Mouse (Mus musculus) adipocyte (in vitro differentiated cells): Measurements from ENCODE around the gene Mroh2a.

ENCODE experiments used
- DNase-seq: peaks from one replicate; pipeline ENCODE4 v3.0.0-alpha.2; 2016; ENCODE audit warnings: low spot score

Mroh2a gene

DNA sequence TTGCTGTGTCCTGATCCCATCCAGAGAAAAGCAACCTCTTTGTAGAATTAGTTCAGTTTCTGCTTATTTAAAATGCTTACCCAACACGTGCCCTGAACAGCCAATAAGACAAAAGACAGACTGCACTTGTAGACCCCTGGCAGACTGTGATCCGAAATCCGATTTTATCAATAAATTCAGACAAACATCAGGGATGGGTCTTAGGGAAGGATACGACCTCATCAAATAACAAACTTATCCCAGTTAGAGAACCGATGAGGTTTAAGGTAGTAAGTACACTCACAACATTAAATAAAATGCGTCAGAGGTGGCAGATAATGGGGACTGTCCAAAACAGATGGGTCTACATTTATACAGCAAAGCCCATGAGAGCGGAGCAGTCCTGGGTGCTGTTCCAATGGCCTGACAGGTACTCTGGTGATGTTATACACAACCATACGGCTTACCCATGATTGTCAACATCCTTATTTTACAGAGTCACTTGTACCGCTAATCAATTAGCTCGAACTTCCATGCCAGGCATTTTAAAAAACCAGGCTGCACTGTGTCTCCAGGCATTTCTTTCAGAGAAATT lies 49.8 kb downstream of the Mroh2a start:
- no peak for DNase-seq

DNA sequence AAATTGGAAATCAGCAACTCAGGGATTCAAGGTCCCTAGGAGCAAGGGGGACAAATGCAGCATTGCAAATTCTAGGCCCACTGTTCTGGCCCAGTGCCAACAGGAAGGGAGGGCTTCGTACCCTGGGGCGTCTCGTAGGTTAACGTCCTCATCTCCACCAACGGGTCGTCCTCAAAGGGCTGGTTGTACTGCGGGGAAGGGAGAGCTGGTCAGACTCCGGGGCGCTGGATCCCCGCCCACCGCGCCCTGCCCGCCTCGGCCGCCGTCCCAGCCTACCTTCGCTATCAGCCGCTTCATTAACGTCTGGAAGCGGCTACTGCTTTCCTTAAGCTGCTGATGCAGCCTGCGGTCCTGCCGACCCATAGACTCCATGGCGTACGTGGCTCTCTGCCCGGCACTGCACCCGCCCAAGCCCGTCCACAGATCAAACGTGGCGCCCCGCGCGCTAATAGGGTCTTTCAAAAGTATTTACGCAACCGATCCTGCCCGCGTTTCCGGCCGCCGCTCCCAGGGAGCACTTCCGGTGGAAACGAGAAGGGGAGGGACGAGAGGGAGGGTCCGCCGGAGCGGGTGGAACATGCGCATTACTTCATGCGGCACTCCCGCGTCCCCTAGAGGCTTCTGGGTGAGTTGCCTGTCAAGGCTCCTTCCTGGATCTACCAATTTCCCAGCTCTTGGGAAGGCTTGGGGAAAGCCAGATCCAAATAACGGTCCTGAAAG lies 50.5 kb downstream of the Mroh2a start, which contains the start of the genes Hjurp and Trpm8:
Gene Hjurp (minus strand): TSS at position 536 of the 720 bp plus-strand sequence.
Gene Trpm8 (plus strand): TSS at position 564 of the 720 bp plus-strand sequence.
- peak; percentile 100 for DNase-seq

- no peak for DNase-seq
These were observed 51.2 kb downstream of the Mroh2a start for GRCm38 (mm10) chr1:88277818-88278511.

- peak; percentile 90 for DNase-seq
These were observed 52.6 kb downstream of the Mroh2a start for GRCm38 (mm10) chr1:88279111-88280005.

DNA sequence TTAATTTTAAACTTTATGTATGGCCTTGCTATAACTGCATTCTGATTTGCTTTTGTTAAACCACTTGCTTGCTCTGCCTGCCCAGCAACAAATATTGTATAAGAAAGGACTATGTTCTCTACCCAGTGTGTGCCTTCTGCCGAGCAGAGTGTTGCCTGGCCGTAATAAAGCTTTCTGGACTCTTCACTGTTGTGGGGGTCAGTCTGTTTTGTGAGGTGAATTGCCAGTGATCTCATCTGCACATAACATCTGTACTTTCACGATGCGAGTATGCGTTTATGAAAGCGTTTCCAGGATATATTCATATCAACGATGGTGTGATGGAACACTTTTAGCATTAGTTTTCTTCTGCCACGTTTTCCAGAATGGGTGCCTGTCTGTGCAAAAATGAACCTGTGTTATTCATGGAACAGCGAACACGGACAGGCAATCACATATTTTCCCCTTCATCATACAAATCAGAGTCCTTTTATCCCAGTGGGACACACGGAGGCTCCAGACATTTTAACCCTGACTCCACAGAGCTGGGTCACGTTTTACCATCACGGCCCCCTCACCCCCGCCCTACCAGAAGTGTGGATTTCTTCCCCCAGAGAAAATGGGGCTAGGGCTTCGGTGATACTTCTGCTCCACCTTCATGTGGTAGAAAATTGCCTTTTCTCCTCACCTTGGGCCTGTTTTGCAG lies 53.4 kb downstream of the Mroh2a start:
- DNase-seq = no peak

- DNase-seq = no peak
These were observed 55.5 kb downstream of the Mroh2a start for GRCm38 (mm10) chr1:88282301-88282700.

DNA sequence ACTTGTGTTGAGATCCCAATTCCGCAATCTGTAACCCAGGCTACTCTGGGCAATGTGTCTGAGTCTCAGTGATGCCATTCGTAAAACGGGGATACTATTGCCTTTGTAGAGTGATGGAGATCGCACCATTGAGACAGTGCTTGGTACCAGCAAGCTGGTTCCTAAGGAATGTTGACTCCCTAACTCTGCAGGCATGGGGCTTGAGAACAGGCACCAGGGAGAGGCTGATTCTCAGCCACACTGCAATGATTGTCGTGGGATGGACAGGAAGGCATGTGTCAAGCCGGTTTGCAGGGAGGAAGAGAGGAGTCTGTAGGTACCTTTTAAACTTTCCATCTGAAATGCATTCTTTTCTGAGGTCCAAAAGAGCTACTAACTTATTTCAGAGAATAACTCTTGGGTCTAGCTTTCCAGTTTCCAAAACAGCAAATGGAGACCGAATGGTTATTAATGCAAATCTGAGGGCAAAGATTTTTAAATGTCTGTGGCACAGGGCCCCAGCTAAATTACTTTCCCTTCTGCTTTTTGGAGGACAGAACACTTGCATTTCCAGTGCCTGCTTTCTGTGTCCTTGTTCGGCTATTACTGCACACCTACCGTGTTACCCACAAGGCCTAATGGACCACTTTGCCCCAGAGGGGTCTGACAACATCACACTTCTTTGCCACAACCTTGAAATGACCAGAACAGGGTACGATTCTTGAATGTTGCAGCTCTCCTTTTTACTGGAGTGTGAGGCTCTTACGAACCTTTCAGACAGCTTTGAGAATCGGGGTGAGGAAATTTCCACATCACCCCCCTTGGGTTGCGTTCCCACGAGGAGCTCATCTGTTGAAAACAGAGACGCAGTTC lies 56.8 kb downstream of the Mroh2a start:
- no peak for DNase-seq

DNA sequence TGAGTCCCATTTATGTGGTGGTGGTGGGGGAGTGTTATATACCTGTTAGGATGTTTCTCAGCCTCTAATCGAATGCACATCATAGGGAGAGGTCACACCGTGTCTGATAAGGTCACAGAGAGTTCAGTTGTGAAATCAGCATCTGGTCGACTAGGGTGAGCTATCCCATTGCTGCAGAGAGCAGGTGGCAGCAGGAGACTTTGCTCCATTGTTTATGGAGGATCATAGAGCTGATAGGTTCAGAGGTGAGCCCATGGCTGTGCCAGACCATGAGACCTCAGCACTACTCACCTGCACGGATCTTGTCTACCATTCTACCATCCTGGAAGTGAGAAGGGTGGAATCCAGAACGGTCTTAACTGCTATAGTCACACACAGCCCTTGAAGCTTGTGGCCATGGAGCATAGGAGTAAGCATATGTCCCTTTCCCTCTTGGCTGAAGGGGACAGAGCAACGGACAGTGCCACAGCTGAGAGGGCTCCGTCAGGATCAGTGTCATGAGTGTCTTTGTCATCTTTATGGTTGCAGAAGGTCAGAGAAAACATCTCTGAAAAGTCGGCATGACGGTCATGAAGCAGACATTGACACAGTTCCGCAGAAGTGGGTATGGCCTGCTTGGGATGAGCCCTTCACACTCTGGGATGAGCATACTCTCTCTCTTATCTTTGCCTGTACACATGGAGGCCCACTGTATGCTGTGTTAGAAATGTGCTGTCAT lies 57.6 kb downstream of the Mroh2a start:
- no peak for DNase-seq

DNA sequence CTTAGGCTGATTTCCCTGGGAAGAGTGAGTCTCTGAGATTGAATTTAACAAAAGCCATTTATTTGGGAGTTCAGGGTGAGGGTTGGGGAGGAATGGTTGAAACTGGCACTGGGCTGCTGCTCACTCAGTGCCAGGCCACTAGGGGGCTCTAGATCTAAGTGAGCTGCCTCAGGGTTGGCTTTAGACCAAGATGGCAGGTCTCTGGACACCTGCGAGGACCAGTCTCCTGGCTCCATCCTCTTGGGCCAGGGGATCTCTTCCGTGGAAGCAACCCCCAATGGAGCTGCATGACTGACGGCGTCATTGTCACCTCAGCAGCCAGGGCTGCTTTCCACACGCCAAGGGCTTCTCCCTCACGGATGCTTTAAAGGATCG lies 58.1 kb downstream of the Mroh2a start:
- peak; percentile 67 for DNase-seq

- peak; percentile 34 for DNase-seq
These were observed 58.9 kb downstream of the Mroh2a start for GRCm38 (mm10) chr1:88285652-88286051.

DNA sequence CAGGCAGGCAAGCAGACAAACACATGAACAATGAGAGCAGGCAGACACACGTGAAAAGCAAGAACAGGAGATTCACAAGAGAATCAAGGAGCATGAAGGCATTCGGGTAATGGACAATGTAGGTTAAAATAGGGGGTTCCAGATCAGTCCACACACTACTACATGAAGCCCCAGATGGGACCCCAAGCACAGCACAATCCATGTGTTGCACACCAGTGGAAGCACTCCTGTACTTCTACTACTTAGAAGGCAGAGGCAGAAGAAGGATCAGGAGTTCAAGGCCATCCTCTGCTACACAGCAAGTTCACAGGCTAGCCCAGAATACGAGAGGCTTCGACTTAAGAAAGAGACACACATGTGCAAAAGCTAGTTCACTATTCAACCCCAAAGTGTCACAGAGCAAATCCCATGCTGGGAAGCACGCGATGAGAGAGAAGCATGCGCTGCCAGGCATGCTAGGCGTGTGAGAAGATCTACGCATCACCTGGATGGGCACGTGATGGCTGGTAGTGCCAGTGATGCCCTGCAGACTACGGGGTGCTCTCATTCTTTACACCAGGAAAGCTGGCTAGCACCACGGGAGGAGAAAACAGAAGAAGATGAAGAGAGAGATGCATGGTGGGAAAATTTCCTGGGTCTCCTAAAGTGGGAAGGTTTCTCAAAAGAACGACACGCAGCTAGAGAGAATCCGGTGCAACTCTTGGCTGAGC lies 59.5 kb downstream of the Mroh2a start:
- DNase-seq = no peak

DNA sequence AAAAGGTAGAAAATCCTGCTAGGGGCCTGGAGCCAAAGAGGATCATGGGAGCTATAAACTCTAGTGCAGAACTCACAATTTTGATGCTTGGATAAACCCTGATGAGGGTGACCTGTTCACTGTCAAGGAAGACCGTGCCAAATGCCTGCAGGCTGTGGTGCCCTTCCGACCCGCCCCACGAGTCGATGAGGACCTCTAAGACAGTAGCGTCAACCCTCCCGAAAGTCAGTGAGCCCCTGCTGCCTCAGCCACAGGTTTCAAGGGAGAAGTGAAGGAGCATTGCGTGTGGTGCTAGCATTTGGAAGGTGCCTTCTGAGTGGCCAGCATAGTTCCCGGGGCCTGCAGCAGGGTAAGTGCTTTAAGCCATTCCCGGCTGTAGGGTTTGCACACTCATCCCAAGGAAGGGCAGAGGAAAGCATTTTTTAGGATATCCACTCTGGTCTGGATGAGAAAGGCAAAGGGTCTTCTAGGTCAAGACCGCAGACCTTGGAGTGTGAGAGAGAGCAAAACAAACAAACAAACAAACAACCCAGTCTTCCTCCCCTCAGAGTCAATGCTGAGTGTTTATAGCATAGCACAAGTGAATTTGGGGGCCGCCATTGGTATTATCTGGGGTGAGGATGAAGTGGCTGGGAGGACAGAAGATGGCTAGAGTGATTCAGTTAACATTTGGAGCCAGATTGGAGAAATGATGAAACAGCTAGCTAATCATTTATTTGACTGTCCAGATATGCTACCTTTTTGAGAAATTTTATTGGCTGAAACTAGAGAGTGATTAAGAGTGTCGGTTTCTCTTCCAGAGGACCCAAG lies 60.3 kb downstream of the Mroh2a start:
- no peak for DNase-seq

DNA sequence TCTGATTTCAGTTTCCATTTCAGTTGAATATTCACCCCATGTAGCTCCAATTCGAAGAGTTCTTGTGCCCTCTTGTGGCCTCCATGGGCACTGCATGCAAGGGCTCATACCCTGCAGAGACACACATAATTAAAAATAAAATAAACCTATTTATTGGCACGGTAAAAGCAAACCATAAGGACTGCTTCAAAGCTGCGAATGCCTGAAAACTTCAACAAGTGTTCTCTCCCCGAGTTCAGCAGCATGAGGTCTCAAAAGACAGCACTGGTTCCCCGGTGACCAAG lies 60.9 kb downstream of the Mroh2a start:
- DNase-seq = peak; percentile 85

DNA sequence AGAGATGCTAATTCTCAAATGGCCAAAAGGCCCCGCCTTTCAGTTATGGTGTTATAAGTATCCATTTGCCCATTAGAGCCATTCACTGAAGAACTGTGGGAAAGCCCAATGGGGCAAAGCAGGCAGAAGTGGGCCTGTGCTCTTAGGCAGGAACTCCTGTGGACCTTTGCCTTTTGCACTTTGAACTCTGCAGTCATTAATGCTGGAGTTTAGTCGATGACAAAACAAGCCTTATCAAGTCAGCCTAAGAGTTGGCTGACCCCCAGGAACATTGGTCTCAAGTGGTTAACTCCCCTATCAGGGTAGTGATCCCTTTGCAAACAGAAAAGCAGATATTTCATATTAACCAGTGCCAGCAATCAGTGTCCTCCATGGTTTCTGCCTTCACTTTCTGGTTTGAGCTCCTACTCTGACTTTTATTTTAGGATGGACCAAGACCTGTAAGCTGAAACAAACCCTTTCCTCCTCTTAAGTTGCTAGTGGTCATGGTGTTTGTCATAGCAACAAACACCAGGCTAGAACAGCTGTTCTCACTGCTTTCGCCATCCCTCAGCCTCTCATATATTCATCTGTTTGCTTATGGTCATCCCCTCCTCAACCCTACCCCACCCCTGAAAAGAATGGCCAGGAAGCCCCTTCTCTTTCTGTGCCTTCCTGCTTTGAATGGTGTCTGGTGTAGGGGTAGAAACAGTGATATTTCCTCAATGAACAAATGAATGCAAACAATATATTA lies 61.4 kb downstream of the Mroh2a start:
- no peak for DNase-seq

DNA sequence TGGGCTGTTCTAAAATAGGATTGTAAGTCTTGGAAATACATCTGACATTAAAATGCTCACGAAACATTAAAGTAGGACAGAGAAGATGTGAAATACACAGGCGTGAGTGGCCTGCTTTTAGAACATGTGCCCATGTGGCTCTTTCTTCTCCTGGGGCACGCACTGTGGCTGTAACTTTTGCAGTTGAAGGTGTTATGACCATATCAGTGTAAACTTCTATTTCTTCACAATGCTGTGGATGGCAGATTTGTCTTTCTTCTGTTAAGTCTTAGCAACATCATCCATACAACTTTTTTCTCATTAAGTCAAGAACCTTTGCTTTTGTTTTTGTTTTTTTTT lies 62.0 kb downstream of the Mroh2a start:
- DNase-seq = no peak

GRCm38 (mm10) chr1:88289152-88289551 lies 62.4 kb downstream of the Mroh2a start:
- DNase-seq = no peak

- peak; percentile 70 for DNase-seq
These were observed 63.1 kb downstream of the Mroh2a start for GRCm38 (mm10) chr1:88289917-88290316.

DNA sequence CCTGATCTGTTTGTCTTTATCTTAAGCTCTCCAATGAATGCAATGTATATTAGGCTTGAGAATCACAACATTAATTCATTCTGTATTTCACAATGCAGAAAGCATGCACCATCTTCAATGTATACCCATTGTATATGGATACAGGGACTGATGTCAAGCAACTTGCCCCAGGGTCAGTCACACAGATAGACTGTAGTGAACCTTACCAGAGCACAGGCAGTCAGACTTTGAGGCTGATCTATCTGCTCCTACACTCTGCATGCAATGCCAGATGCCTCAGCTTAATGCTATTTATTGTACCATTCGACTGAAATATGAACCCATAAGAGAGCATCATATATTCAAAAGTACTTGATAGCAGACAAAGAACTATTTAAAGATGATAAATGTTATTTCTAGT lies 63.7 kb downstream of the Mroh2a start:
- no peak for DNase-seq
